Mouse (Mus musculus): Measurements from ENCODE around the gene Tomm22.
A peak's percentile ranks its signal among the peaks of the same experiment; 100 is the strongest.
"Not testable (repeated sequence)": the region's sequence is repeated elsewhere in the genome, so short reads cannot be mapped to it uniquely, and the experiment has no call there.

Tomm22 gene

DNA sequence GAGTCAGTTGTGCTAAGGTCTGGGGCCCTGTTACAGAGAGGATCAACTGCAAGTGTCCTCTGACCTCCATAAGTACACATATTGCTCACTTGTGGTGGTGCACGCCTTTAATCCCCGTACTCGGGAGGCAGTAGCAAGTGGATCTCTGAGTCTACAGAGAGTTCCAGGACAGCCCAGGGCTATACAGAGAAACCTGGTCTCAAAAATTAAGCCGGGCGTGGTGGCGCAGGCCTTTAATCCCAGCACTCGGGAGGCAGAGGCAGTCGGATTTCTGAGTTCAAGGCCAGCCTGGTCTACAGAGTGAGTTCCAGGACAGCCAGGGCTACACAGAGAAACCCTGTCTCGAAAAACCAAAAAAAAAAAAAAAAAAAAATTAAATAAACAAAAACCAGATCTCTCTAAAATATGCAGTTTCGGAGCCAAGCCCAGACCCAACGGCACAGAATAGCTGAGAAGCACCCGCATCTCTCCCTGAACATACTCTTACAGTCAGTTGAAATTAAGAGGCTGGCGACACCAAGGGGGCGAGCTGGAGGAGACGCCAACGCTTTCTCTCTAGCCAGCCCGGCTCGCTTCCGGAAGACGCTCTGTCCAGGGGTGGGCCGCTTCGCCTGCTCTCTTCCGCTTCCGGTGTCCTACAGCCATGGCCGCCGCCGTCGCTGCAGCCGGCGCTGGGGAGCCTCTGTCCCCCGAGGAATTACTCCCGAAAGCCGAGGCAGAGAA is at the start of gene Tomm22:
TSS of gene Tomm22 (plus strand) at position 613 of the 723 bp plus-strand sequence.
- DNase-seq (ENCODE audit: low spot score): peak; percentile 62

DNA sequence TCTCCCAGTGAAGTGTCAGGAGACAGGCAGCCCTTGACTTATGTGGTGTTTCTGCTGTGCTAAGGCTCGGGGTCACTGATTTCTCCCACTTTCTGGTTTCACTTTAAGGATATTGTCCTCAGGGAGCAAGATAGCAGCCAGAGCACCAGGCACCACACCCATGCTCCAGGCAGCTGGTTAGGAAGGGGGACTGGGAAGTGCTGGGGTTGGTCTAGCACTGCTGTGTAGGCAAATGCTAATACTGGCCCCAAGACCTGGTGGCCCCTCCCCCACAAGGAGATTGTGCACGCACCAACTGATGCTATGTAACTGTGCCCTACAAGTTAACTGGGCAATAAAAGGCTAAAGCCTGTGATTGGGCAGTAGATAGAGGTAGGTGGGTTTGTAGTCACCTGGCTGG is 40.2 kb upstream of the Tomm22 start:
- DNase-seq (ENCODE audit: low spot score): no peak

DNA sequence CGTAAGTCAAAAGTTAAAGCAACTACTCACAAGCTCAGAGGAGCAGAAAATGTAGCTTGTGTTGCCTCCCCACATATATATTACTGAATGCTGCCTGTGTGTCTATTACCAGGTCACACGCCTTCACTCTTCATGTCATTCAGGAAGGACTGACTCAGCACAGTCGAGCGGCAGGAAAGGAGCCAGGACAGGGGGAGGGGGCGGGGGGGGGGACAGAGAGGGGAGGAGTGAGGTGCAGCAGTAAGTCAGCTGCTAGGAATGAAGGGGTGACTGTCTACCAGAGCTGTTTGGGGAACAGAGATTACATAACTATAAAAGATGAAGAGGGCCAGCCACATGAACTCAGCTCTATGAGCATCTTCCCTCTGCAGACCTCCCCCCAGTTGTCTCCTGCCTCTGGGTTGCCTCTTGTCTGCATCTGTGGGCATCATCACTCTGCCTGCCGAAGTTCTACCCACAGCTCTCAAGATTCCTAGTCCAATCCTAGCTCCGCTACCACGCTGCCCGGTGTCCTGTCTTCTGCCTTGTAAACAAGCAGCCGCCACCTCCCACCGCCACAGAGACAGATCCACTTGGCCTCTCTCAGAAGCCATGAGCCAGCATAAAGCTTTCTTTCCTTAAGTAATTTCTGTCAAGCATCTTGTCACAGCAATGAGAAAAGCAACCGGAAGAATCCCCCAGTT is 29.4 kb upstream of the Tomm22 start:
- no peak for DNase-seq (ENCODE audit: low spot score)

DNA sequence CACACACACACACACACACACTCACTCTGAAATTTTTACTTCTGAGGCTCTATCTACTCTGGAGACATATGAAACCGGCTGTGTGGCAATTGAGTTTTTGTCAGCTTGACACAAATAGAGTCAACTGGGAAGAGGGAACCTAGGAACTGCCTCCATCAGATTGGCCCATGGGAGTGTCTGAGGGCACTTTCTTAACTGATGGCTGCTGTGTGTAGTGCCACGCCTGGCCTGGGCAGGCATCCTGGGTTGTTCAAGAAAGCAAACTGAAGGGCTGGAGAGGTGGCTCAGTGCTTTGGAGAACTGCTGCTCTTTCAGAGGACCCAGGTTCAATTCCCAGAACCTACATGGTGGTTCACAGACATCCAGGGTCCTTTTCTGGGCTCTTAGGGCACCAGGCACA is 25.2 kb upstream of the Tomm22 start:
- DNase-seq (ENCODE audit: low spot score): no peak

DNA sequence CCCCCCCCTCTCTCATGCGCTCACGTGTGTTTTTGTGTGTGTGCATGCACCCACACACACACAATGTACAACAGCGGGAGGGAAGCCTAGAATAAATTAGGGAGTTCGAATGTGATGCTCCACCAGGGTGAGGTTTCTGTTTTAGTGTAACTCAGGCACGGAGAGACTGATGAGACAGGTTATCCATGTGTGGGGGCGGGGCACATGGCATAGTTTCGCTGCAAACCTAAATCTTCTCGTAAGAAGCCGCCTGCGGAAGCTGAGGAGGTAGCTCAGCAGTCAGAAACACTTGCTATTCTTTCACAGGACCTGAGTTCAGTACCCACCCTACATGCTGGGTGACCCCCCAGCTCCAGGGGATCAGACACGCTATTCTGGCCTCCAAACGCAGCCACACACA is 22.5 kb upstream of the Tomm22 start:
- no peak for DNase-seq (ENCODE audit: low spot score)

DNA sequence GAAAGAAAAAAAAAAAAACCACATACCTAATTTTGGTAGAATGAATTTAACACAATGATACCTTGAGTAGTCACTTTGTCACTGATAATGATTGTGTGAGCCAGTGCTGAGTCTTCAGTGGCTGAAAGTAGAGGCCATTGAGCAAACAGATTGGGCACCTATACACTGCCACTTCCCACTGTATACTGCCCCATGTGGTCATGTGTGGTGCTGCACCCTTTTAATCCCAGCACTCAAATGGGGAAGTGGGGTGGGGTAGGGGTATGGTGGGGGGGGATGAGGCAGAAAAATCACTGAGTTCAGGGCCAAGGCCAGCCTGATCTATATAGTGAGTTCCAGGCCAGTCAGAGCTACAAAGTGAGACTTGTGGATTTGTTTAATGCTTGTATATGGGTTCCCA is 20.1 kb upstream of the Tomm22 start:
- DNase-seq (ENCODE audit: low spot score): no peak

DNA sequence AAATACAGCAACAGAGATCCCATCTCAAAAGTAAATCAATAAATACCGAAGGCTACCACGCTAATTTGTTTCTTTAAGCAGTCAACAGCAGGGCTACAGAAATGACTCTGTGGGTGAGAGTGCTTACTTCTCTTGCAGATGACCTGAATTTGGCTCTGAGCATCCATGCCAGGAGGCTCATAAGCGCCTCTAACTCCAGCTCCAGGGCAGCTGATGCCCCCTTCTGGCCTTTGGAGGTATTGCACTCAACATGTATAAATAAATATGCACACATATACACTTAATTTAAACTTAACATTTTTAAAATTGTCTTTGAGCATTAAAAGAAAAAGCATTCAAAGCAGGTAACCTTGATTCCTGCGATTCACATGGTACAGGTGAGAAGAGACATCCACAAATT is 19.2 kb upstream of the Tomm22 start:
- no peak for DNase-seq (ENCODE audit: low spot score)

DNA sequence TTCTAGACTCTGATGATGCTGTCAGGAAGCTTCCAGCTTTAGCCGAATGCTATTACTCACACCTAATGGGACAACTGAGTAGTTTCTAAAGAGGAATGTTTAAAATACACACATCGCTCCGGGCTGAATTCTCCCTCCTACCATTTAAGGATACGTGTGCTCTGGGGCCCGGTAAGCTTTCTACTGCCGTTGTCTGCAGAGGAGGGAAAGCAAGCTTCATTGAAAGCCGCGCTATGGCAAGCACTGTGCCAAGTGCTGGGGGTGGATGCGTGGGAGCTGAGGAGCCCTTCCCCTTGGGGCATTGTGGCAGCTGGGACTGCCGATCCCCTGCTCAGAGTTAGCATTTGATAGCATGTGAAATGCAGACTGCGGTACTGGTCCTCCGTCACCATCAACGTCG is 14.2 kb upstream of the Tomm22 start:
- no peak for DNase-seq (ENCODE audit: low spot score)

DNA sequence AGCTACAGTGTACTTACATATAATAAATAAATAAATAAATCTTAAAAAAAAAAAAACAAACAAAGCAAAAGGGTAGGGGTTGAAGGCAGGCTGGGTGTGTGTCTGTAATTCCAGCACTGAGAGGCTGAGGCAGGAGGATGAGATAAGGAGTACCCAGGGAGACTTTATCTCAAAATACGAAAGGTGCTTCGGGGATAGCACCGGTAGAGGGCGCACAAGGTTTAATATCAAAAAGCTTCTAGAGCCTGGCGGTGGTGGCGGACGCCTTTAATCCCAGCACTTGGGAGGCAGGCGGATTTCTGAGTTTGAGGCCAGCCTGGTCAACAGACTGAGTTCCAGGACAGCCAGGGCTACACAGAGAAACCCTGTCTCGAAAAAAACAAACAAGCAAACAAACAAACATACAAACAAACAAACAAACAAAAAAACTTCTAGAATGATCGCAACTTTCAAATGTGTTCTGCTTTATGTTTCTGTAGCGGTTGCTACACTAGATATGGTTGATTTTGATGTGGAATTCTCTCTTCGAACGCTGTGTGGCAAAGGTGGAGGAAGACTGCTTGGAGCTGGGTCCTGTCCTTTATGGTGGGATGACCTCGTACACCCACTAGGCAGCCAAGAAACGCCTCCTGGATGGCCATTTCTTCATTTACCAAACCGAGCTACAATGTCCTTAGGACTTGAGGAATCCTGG is 12.7 kb upstream of the Tomm22 start:
- peak; percentile 91 for DNase-seq (ENCODE audit: low spot score)

DNA sequence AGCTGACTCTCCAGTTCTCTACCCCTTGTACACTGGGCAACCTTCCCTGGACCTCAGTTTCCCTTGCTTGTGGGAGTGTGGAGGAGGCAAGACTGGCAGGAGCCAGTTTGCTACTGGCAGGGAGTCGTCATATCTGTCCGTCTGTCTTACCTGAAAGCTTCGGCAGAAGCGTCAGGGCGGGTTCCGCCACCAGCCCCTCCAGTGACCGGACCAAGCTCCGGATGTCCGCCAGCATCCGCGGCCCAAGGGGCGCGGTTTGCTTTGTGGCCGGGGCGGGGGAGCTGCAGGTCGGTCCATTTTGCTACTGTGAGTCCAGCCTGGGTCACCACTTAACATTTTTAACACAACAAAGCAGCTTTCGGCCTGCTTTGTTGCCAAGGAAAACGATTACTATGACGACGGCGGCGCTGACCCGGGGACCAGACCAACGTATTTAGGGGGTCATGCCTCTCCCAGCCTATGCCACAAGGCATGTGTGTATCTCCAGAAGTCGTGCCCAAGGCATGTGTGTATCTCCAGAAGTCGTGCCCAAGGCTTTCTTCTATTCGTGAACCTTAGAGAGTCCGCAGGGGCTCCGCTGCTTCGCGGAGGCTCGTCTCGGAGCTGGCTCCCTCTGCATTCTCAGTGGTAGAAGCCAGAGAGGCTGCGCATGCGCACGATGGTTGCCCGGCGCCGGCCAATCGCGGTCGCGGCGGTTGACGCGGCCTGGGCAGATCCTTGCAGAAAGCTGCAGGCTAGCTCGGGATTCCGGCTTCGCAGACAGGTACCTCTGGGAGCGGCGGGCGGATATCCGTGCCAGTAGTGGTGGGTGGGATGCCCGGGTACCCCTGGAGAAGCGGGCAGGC is 11.9 kb upstream of the Tomm22 start, which contains the start of the genes Fam227a and Cby1:
TSS of gene Fam227a (minus strand) at position 426 of the 845 bp plus-strand sequence.
TSS of gene Cby1 (plus strand) at position 669 of the 845 bp plus-strand sequence.
- peak; percentile 89 for DNase-seq (ENCODE audit: low spot score)

DNA sequence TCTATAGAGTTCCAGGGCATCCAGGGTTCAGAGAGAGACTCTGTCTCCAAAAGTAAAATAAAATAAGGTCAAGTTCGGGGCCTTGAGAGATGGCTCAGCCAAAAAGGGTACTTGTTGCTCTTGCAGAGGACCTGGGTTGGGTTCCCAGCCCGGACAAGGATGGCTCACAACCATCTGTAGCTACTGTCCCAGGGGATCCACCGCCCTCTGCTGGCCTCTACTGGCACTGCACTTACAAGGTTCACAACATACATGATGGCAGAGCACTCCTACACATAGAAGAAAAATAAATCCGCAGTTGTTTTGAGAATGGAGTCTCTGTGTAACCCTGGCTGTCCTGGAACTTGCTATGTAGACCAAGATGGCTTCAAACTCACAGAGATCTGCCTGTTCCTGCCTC is 8.8 kb upstream of the Tomm22 start:
- DNase-seq (ENCODE audit: low spot score): no peak

DNA sequence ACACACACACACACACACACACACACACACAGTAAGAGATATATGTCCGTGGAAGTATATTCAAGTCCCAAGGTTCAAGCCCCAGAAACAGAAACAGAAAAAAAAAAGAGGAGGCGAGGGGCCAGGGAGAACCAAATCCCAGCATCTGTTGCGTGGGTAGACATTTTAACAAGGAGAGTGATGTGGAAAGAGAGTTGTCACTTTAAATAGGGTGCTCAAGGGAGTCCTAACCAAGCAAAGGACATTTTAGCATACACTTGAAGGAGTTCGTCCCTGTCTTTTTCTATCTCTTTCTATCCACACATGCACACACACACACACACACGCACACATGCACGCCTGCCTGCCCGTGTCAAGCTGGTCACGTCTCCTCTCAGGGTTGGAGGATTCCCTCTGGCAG is 6.0 kb upstream of the Tomm22 start:
- no peak for DNase-seq (ENCODE audit: low spot score)

DNA sequence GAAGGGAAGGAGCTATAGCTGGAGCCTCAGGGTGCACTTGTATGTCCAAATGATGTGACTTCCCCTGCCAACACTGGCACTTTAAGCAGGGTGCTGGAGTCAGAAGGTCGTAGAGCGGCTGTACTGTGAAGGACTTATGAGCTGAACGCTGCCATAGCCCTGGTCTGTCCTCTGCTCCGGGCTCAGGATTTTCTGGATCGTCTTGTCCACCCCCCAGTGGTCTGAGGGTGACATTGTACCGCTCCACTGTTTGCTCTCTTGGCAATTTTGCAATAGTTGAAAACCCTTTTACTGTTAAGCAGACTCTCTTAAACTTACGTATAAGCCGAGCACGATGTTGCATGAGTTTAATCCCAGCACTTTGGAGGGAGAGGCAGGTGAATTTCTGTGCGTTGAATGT is 1.5 kb upstream of the Tomm22 start:
- no peak for DNase-seq (ENCODE audit: low spot score)

DNA sequence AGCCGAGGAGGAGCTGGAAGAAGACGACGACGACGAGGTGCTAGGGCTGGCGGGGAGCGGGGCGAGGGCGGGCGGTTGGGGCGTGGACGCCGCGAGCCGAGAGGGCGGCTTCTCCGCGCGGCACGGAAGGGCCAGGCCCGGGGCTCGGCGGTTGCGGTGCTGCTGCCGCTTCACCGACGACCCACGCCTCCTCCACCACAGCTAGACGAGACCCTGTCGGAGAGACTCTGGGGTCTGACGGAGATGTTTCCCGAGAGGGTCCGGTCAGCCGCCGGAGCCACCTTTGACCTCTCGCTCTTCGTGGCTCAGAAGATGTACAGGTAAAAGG is 275 bp downstream of the Tomm22 start:
- DNase-seq (ENCODE audit: low spot score): no peak

DNA sequence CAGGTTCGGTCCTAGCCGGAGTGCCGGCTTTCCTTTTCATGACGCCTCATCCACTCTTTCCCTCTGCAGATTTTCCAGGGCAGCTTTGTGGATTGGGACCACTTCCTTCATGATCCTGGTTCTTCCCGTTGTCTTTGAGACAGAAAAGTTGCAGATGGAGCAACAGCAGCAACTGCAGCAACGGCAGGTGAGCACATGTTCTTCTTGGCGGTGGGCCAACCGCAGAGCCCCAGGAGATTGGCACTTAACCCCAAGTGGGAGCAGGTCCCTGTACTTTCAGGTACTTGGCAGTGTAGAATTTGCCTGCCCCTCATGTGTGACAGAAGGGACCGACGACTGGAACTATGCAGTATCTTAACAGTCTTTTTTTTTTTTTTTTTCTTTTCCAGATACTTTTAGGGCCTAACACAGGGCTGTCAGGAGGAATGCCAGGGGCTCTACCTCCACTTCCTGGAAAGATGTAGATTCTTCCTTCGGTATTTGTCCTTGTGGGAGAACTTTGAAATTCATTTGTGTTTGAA is 1.2 kb downstream of the Tomm22 start:
- DNase-seq (ENCODE audit: low spot score): not testable (repeated sequence)

DNA sequence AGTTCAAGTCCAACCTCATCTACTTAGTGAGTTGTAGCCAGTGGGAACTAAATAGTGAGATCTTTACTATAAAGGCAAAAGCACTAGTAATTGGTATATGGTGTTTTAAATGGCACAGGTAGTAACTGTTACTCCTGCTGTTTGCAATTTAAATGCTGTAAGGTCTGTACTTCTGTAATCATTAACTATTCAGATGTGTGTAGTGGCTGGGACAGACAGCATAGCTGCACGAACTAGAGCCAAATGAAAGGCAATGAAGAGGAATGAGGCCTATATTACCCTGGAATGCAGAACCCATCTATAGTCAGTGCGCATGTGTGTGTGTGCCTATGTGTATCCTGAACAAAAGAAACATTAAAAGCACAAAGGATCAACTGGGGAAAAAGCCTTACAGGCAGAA is 7.3 kb downstream of the Tomm22 start:
- no peak for DNase-seq (ENCODE audit: low spot score)

DNA sequence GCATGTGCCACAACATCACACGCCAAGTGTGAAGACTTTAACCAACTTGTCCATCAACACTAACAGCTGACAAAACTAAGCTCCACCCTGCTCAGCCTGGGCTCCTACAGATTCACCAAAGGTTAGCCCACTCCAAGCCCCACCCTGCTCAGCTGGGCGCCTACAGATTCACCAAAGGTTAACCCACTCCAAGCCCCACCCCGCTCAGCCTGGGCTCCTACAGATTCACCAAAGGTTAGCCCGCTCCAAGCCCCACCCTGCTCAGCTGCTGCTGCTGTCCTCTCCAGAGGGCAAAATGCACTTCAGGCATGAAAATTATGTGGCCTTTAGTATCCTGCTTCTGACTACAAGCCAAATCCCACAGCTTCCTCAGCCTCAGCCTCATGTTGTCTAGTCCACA is 11.3 kb downstream of the Tomm22 start:
- DNase-seq (ENCODE audit: low spot score): no peak

DNA sequence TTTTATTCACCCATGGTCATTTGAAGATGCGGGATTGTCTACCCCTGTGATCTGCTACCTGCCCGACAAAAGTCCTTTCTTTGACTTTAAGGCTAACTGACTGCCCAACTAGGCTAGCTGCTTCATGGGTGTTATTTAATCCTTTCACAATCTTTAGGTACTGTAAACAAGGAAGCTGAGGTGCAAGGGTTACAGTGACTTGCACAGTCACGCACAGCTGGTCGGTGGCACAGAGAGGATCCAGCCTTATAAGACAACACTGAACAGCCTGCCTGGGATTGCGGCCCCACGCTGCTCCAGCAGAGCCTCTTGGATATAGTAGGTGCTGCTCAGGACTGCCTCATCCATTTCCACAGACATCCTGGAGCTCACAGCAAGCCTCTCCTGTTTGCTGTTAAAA is 12.5 kb downstream of the Tomm22 start:
- DNase-seq (ENCODE audit: low spot score): no peak

DNA sequence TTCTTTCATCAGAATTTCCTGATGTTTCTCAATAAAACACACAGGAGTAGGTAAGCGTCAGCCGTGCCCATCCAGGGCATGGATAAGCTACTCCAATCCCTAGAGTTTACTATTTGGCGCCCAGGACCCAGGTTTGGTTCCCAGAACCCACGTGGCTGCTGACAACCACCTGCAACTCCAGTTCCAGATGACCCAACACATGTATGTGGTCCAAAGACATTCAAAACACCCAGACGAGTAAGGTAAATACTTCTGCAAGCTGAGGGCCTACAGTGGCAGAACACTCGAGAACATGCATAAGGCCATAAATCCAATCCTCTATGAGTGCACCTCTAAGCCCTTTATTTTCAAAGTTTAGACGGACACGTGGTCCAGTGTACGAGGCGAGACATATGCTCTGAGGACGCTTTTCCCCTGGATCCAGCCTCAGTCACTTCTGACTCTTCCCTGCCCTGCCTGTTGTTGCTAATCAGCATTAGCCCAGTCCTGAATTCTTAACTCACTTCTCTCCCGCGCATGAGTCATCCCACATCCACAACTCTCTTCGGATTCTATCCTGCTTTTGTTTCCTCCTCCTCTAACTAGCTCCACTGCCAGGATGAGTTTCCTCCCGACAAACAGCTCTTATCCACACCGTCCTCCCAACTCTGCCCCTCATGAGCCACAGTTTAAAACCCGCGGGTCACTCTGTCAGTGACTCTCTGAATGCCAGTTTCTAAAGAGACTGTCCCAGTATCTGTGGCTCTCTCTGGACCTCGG is 13.2 kb downstream of the Tomm22 start:
- DNase-seq (ENCODE audit: low spot score): no peak

DNA sequence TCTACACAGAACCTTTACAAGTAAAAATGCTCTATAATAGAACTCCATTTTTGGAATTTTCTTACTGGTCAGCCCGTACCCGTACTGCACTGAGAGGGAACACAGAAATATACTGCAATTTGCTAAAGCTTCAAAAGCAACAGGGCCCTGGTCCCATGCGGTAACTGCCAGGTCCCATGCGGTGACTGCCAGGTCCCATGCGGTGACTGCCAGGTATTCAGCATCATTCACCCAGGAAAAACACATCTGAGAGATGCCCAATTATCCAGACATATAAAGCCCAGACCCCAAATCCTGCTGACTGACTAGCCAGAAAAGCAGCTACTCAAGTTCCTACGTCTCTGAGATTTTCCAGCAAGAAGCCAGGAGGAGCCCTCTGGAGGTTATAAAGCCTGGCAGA is 14.0 kb downstream of the Tomm22 start:
- DNase-seq (ENCODE audit: low spot score): no peak

DNA sequence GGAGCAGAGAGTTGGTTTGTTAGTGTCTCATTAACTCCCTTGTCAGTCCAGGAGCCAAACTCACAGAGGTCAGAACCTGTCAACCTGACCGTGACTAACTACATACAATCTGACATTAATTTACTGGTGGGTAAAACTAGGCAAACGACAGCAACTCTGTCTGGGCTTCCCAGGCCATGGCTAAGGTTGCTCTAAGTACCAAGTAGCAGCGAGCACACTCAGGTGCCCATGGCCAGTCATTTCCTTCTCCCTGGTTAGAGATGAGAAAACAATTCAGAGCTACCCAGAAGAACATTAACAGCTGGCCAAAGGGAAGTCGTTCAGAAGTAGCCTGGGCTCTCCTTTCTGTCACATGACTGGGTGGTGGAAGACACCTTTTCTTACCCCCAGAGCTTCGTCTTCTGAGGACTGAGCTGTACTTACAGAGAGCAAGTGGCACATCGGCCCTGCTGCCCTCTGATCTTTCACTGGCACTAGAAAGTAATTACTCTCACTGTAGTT is 14.5 kb downstream of the Tomm22 start:
- no peak for DNase-seq (ENCODE audit: low spot score)

Data from layer of hippocampus, adult 9-10 months (tissue).